Mouse (Mus musculus): Measurements from ENCODE around the gene Mettl23. TPM values are rescaled to one million over a fixed set of nuclear protein-coding genes. Genes with fewer than 3 reads are reported as not detected.
A peak's percentile ranks its signal among the peaks of the same experiment; 100 is the strongest.

Gene Mettl23
- total RNA-seq (2021): 10 to 100 TPM; 25.7 to 27.4 TPM
- long read RNA-seq, transcript Mettl23-201 (5 exons, 1,276 nt): major isoform, 9 of 31 reads
- long read RNA-seq, partial matches to known transcripts: 3 of 31 reads
- long read RNA-seq, other reads (novel, unspliced or antisense): 14 of 31 reads

DNA sequence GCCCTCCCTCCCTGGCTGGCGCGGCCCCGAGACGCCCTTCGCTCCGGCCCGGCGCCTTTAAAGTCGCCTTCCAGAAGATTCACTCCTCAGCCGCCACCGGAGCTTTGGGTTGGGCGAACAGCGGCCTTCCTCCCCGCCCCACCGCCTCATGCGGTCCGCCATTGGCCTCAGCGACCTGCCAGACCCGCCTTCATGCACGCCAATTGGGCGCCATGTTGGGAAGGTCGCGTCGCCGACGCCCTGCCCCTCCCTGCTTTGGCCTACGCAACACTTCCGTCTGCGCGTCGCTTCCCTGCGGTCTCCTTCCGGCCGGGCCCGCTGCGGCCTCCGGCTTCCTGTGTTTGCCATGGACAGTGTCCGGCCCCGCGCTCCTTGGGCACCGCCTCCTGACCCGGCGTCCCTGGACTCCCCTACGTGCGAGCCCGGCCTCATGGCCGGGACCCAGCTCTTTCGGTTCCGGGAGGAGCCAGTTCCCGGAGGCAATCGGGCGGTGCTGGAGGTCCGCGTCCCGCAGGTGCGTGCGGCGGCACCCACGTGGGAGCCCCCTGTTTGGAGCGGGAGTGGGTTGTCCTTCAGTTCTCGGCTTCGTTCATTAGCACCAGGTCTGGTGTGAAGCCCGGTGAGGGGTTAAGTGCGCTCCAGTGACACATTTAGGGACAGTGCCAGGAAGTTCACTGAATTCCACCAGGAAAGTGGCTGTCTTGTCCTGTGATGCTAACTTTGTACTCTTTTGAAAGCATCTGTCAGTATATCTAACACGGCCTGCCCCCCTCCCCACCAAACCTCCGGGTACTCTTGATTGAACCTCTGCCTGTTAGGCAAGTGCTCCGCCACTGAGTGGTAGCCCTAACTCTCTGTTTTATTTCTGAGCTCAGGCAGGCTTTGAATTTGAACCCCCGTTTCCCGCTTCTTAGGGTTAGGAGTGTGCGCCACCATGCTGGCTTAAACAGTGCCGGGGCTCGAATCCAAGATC, at the start of gene Mettl23, which contains the start of gene Jmjd6:
Gene Mettl23, plus strand, starts transcription at position 18 of the 973 bp plus-strand sequence.
Gene Jmjd6, minus strand, starts transcription at position 189 of the 973 bp plus-strand sequence.
- peak; percentile 98 for DNase-seq (ENCODE audit: low spot score in 2 of 2)

- DNase-seq (ENCODE audit: low spot score in 2 of 2): peak in 1 of 2 experiments; percentile 57
Observed at GRCm38 (mm10) chr11:116799364-116799763, 43.7 kb upstream of the Mettl23 start.

DNA sequence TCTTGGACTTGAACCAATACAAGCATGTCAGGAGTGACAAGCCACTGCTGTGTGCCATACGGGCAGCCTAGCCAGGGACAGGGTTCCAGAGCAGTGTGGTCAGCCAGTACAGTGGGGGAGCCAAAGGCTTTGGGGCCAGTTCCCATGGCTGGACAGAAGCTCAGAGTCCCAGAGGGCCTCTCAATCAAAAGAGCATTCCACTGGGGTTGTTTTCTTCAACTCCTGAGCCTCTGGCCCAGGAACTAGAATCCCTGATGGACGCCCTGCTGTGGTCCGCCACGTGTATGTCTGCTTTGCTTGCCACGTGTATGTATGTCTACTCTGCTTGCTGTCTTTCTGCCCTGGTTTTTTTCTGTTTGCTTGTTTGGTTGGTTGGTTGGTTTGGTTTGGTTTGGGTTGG, 42.0 kb upstream of the Mettl23 start:
- no peak for DNase-seq (ENCODE audit: low spot score in 2 of 2)

DNA sequence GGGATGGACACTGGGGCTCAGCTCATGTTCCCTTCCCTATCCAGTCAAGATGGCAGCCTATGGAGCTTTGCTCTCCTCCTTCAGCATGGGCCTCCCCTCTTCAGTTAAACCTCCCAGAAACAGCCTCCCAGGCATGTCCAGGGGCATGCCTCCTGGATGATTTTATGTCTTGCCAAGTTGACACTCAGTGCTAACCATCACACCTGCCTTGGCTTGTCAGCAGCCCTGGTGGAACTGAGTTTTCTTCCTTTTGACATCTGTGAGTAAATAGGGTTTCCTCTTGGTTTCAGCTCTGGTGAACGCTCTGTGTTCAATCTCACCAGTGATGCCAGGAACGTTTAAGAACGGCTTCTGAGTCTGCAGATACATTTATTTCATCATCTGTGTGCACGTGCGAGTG, 40.4 kb upstream of the Mettl23 start:
- no peak for DNase-seq (ENCODE audit: low spot score in 2 of 2)

GRCm38 (mm10) chr11:116806136-116807071, 36.7 kb upstream of the Mettl23 start:
- DNase-seq (ENCODE audit: low spot score in 2 of 2): no peak

DNA sequence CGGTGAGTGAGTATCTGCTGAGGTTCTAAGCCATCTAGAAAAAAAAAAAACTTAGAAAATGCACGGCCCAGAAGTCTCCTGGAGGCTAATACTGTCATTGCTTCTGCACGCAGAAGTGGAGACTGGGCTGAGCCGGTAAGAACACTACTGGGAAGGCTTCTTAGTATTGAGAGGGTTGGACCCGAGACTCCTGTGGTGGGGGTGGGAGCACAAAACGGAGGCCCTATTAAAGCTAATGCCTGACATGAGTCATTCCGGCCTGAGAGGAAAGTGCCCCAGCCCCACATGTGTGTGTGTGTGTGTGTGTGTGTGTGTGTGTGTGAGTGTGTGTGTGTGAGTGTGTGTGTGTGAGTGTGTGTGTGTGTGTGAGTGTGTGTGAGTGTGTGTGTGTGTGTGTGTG, 36.0 kb upstream of the Mettl23 start:
- DNase-seq (ENCODE audit: low spot score in 2 of 2): no peak

GRCm38 (mm10) chr11:116807526-116807925, 35.6 kb upstream of the Mettl23 start:
- no peak for DNase-seq (ENCODE audit: low spot score in 2 of 2)

GRCm38 (mm10) chr11:116807938-116808606, 35.0 kb upstream of the Mettl23 start:
- DNase-seq (ENCODE audit: low spot score in 2 of 2): peak; percentile 73 to 93

DNA sequence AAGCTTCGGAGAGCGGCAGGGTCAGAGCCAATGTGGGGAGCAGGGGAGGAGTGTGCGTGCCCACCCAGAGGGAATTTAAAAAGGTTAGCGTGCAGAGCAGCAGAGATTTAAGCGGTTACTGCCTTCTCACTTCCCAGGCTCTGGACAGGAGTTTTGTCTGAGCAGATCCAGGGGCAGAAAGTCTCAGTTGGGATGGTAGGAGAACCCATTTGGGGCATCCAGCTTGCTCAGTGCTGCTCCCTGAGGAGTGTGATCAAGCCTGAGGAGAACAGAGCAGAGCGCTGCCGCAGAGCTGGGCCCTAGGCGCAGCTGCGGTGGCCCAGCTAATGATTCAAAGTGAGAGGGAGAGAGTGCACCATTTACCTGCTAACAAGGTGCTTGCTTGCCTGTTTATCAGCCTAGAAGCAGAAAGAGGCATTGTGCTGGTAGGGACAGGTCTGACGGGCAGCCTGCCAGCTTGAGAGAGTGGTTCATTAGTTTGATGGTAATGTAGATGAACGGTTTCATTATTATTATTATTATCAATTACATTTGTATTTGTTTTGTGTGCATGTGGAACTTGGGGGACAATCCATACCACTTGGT, 34.2 kb upstream of the Mettl23 start:
- DNase-seq (ENCODE audit: low spot score in 2 of 2): no peak

DNA sequence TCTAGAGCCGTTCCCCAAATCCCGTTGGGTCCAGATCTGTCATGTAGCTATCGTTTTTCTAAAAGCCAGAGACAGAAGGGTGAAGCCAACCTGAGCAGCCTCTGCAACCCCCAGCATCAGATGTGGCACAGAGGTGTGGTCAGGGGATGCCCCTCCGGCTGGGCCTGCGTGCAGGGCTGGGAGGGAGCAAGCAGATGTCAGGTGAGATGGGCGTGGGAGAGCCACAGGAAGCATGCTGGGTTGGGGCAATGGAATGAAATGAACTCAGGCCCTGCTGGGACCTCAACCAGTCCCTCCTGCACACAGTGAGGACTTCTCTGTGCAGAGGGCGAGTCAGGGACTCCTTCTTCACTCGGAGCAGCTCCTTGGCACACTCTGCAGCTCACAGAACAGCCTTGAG, 33.6 kb upstream of the Mettl23 start:
- DNase-seq (ENCODE audit: low spot score in 2 of 2): no peak

DNA sequence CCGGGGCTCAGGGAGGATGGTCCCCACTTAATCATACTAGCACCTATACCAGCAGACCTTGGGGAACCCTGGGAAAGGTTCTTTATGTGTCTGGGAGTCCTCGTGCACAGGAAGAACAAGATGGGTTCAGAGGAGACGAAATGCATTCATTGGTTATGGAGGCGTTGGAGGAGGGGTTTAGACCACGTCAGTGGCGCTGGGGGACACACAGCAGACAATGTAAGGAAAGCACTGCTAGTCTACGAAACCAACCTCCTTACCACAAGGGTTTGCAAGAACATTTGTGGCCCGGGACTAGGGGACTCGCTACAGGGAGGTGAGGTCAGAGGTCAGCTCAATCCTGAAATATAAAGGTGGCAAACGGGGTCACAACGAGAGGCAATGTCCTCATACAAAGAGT, 32.5 kb upstream of the Mettl23 start:
- no peak for DNase-seq (ENCODE audit: low spot score in 2 of 2)

DNA sequence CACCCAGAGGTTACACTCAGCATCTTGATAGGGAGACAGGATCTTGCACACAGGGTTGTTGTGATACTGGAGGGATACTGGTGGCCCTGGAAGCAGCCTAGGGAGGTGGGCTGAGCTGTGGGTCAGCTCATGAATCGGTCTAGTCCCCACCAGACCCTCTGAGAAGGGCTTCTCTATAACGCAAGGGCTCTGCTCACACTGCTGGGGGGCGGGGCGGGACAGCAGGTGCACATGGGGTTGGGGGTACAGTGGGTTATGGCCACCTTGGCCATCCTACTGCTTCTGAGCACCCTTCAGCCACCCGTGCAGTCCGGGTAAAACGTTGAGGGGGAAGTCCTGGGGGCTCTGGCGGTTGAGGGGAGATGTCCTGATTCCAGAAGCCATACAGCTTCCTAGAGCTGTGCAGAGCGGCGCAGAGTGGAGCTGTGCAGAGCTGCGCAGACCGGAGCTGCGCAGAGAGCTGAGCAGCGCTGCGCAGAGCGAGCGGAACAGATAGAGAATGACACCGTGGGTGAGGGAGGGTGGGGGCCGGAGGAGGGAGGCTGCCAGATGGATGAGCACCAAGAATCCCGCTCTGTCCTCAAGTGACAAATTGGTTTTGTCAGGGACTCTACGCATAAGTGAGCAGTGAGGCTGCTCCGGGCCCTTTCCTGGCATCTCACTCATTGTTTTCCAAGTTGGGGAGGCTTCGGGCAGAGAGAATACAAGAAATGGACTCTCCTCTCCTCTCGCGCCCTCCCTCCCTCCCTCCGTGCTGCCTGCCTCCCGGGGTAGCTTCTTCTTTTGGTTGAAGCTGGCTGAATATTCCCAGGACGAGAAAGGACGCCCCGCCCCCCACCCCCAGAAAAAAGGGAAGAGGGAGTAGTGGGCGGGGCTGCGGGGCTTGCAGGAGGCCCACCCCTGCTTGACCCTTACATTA, 31.8 kb upstream of the Mettl23 start:
- peak; percentile 80 to 88 for DNase-seq (ENCODE audit: low spot score in 2 of 2)

GRCm38 (mm10) chr11:116812793-116813529, 30.1 kb upstream of the Mettl23 start:
- DNase-seq (ENCODE audit: low spot score in 2 of 2): no peak

DNA sequence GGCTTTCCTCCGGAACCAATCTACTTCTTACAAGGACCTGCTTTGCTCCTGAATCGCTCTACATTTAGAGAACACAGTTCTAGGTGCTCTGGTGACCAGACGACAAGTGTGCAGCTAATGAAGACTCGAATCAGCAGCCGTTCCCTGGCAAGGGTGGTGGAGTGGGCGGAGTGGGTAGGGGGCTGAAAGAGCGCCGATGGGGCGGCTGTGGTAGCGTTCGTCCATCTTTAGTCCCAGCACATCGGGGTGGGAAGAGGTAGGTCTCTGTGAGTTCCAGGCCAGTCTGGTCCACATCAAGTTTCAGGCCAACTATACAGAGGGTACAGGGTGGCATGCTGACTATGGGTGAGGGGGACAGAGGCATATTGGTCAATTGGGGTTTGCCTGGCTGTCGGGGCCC, 29.5 kb upstream of the Mettl23 start:
- no peak for DNase-seq (ENCODE audit: low spot score in 2 of 2)

- no peak for DNase-seq (ENCODE audit: low spot score in 2 of 2)
Observed at GRCm38 (mm10) chr11:116814076-116814883, 28.8 kb upstream of the Mettl23 start.

GRCm38 (mm10) chr11:116814884-116815415, 28.1 kb upstream of the Mettl23 start:
- DNase-seq (ENCODE audit: low spot score in 2 of 2): no peak

- DNase-seq (ENCODE audit: low spot score in 2 of 2): no peak
Observed at GRCm38 (mm10) chr11:116816769-116817168, 26.3 kb upstream of the Mettl23 start.

All from layer of hippocampus, adult 18-20 months (tissue).